Mouse (Mus musculus) G1E (cell line): ENCODE results near the gene Dmkn. TPM values are rescaled to one million over a fixed set of nuclear protein-coding genes. Genes with fewer than 3 reads are reported as not detected.

ENCODE experiments used
- ATAC-seq: 2 replicates; pipeline ENCODE4 v1.8.0; 2016; ENCODE audit warnings: mild to moderate bottlenecking; ENCODE audit not compliant: insufficient number of reproducible peaks, poor library complexity, low FRiP score, severe bottlenecking; ENCODE audit errors: extremely low read depth
- DNase-seq: peaks from one replicate; pipeline ENCODE4 v3.0.0; 2012; ENCODE audit warnings: low spot score
- H3K27me3 ChIP-seq: 2 replicates; pipeline ENCODE4 v1.6.1; 2012; ENCODE audit warnings: mild to moderate bottlenecking, low read length, inconsistent platforms; ENCODE audit not compliant: insufficient read depth
- H3K36me3 ChIP-seq: replicated peaks from 2 replicates; pipeline ENCODE3; 2012; ENCODE audit warnings: mild to moderate bottlenecking, inconsistent platforms
- H3K4me1 ChIP-seq: 2 replicates; pipeline ENCODE4 v1.6.1; 2012; ENCODE audit warnings: low read depth, low read length, inconsistent platforms, mixed read lengths; ENCODE audit not compliant: insufficient read depth
- H3K4me3 ChIP-seq: 2 replicates; pipeline ENCODE4 v1.5.1; 2012; ENCODE audit warnings: low read depth, mild to moderate bottlenecking, inconsistent platforms, low read length, moderate library complexity, mixed read lengths
- H3K9me3 ChIP-seq: replicated peaks from 2 replicates; pipeline ENCODE4 v1.6.1; 2012; ENCODE audit warnings: inconsistent platforms
- CTCF ChIP-seq: IDR thresholded peaks from 2 replicates; pipeline ENCODE4 v1.5.1; 2012; ENCODE audit warnings: low read depth, low read length, inconsistent platforms, mixed read lengths
- GATA1 ChIP-seq: IDR thresholded peaks from 2 replicates; pipeline ENCODE4 v1.6.1; 2012; ENCODE audit warnings: borderline replicate concordance, low read length, inconsistent platforms, mixed read lengths
- GATA2 ChIP-seq: IDR thresholded peaks from 2 replicates; pipeline ENCODE4 v1.6.1; 2012; ENCODE audit warnings: low read depth, low read length, inconsistent platforms, borderline replicate concordance
- POLR2AphosphoS5 ChIP-seq: IDR thresholded peaks from 2 replicates; pipeline ENCODE4 v1.6.1; 2012; ENCODE audit warnings: low read depth, low read length, inconsistent platforms; ENCODE audit not compliant: insufficient replicate concordance
- TAL1 ChIP-seq: conservative IDR thresholded peaks from 2 replicates; pipeline ENCODE4 v1.6.1; 2012; ENCODE audit warnings: low read depth, low read length, inconsistent platforms, mixed read lengths
- polyA plus RNA-seq: library from polyadenylated mRNA; stranded (reverse); fragments of >175 nt; gene quantifications from 2 replicates; pipeline ENCODE4 v1.2.3, GENCODE M21; 2012
- total RNA-seq, 2 experiments: library from RNA; stranded (forward) in 1 of 2; stranded (reverse) in 1 of 2; fragments of 200-1000 nt in 1 of 2; fragments of >200 nt in 1 of 2; fragmentation: Nextera tagmentation in 1 of 2; gene quantifications; 2 replicates each; pipeline ENCODE4 v1.2.3; 2014 to 2017

Dmkn gene
- total and polyA plus RNA-seq, 3 experiments: 0.44 TPM; not detected in 2

DNA sequence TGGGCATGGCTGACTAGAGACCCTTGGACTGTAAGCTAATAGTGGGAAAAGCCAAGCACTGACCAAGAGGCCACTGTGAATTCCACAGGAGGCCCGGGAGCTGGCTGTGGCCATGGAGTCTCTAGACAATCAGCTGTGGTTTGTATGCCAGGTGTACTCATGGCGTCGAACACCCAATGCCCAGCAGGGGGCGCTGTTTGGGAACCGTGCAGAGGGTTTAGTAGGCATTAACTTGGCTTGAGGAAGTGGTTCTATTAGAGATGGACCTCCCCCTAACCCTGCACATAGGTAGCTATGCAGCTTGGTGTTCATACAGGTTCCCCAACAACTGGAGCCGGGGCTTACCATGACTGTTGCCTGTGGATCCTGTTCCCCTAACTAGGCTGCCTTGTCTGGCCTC lies 42.4 kb downstream of the Dmkn start:
- DNase-seq: no peak
- no peak for ATAC-seq
- H3K27me3 ChIP-seq: 0 out of 2 replicates have a peak, but pooled peaks cover 6% of the 10 kb centered on the region
- H3K4me3 ChIP-seq: no peak overlapping the region
- no peak for TF ChIP-seq TAL1
- no peak for TF ChIP-seq GATA2
- no peak for TF ChIP-seq GATA1
- TF ChIP-seq CTCF: peak; percentile 68
- no peak for TF ChIP-seq POLR2AphosphoS5
- H3K36me3 ChIP-seq: no peaks in the 10 kb centered on the region
- no peaks in the 10 kb centered on the region for H3K4me1 ChIP-seq
- no peaks in the 10 kb centered on the region for H3K9me3 ChIP-seq

DNA sequence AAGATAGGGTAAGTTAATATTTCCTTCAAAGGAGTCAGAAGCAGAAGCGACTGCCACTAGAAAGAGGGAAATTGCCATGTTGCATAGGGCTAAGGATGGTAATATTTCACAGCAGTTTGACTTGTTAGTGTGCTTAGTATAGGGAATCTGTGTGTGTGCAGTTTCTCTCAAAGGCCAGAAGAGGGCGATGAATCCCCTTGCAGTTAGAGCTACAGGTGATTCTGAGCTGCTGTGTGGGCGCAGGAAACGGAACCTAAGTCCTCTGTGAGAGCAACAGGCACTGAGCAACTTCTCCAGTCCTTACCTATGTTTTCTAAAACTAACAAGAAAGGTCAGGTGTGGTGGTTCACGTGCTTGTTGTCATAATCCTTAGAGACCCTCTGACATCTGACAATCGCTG lies 46.8 kb downstream of the Dmkn start:
- ATAC-seq: no peak
- Histone ChIP-seq H3K36me3 (no peaks in the 10 kb centered on the region), H3K4me3 (no peak overlapping the region), H3K27me3 (0 out of 2 replicates have a peak, but pooled peaks cover 6% of the 10 kb centered on the region), H3K4me1 (no peaks in the 10 kb centered on the region), H3K9me3 (no peaks in the 10 kb centered on the region)
- DNase-seq: no peak
- peak; percentile 61; the same call in 1 of the 2 replicates for TF ChIP-seq CTCF
- TF ChIP-seq GATA2: no peak

DNA sequence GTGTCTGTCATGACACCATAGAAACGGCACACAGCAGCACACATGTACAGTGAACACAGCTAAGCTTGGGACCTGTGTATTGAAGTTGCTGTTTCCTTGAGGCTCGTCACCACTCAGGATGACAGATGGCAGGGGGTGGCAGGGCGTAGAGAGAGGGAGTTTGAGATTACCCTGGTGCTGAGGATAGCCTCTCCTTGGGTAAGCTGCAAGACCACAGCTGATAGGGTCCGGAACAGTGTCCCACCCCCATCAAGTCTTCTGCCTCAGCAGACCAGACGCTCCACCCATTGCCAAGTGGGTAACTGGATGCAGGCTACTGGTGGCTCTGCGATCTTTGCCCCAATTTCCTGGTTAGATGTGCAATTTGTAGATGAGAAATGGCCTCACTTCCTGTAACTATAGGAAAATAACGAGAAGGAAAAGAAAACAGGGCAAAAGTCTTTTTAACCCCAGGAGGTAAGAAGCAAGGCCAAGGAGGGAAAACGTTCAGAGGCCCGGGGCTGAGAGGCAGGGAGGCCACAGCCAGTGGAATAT lies 48.3 kb downstream of the Dmkn start:
- H3K36me3 ChIP-seq: no peaks in the 10 kb centered on the region
- ATAC-seq (no peak), DNase-seq (no peak)
- no peak for TF ChIP-seq GATA1
- TF ChIP-seq POLR2AphosphoS5: no peak
- TF ChIP-seq TAL1: no peak
- TF ChIP-seq GATA2: no peak
- TF ChIP-seq CTCF: no peak
- H3K9me3 ChIP-seq: no peaks in the 10 kb centered on the region
- H3K27me3 ChIP-seq: 0 out of 2 replicates have a peak, but pooled peaks cover 6% of the 10 kb centered on the region
- no peak overlapping the region for H3K4me3 ChIP-seq
- H3K4me1 ChIP-seq: no peaks in the 10 kb centered on the region

DNA sequence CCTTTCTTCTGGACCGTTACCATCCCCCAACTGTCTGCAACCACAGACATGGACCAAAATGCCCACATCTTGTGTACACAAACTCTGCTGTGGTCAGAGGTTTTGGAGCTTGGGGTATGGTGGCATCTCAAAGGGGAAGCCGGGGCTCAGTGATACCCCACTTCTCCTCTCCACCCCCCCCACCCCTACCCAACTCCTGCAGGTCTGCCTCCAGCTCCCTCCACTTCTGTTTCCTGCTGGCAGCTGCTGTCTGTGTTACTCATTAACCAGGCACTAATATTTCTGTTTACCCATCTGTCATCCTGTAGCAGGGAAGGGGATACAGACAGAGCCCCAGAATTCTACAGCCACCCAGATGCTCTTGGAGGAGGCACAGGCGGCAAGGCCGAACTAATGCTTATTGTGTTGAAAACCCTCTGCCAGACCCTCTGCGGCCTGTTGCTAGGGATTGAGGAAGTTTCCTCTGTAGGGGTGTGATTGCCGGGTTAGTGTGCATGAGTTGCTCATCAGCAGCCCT lies 48.8 kb downstream of the Dmkn start:
- Histone ChIP-seq H3K4me3 (no peak overlapping the region), H3K27me3 (0 out of 2 replicates have a peak, but pooled peaks cover 6% of the 10 kb centered on the region), H3K9me3 (no peaks in the 10 kb centered on the region), H3K36me3 (no peaks in the 10 kb centered on the region), H3K4me1 (no peaks in the 10 kb centered on the region)
- peak; percentile 8; the same call in 1 of the 2 replicates for ATAC-seq
- peak; percentile 11 for DNase-seq
- no peak for TF ChIP-seq TAL1
- no peak for TF ChIP-seq CTCF
- no peak for TF ChIP-seq POLR2AphosphoS5
- TF ChIP-seq GATA1: no peak
- TF ChIP-seq GATA2: no peak

DNA sequence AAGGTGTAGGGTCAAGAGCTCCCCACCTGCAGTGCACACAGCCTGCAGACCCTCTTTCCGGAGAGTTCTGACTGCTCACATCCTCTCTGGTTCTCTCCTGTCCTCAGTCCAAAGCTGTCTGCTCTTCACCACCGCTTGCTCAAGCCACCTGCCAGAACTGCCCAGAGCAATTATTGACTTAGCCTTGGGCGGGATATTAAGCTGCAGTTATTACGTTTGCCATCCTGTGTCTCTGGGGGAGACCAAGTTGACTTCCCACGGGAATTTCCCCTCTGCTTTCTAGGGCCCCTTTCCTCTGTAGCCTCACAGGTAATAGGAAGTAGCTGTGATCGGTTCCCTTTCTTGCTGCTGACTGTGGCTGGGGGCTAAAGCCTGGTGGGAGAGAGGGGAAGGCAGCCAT lies 56.6 kb downstream of the Dmkn start:
- no peak for TF ChIP-seq POLR2AphosphoS5
- TF ChIP-seq TAL1: no peak
- no peak for TF ChIP-seq CTCF
- TF ChIP-seq GATA1: no peak
- no peak for TF ChIP-seq GATA2
- ATAC-seq (no peak), DNase-seq (no peak)
- H3K36me3 ChIP-seq: no peaks in the 10 kb centered on the region
- peaks cover 17% of the 10 kb centered on the region; the same call in 1 of the 2 replicates for H3K27me3 ChIP-seq
- no peaks in the 10 kb centered on the region for H3K9me3 ChIP-seq
- no peaks in the 10 kb centered on the region for H3K4me1 ChIP-seq
- no peak overlapping the region for H3K4me3 ChIP-seq

DNA sequence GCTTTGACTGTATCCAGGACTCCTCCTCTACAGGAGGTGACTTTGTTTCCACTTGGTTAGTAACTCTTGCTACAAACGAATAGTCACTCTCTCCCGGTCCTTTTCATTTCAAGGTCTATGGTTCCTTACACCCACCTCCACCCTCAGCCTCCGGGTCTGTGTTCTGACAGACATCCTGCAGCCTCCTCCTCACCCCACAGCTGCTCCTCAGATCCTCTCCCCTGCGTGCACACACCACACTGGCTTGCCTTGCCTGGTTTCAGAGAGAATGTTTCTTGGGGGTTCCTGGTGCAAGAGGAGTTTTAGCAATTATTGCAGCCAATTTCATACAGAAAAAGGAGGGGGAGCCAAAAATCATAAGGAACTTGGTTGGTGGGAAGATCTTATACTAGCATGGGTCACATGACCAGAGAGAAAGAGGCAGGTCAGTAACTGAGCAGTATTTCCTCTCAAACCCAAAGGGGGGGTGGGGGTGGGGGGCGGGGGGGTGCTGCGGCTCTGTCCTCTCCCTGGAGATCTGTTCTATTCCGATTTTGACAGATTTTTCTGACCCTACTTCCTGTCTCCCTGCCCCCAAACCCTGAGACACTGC lies 57.4 kb downstream of the Dmkn start:
- ATAC-seq: no peak
- DNase-seq: no peak
- TF ChIP-seq GATA2 (no peak), CTCF (no peak), POLR2AphosphoS5 (no peak), GATA1 (no peak), TAL1 (no peak)
- H3K4me1 ChIP-seq: no peaks in the 10 kb centered on the region
- no peaks in the 10 kb centered on the region for H3K9me3 ChIP-seq
- peaks cover 17% of the 10 kb centered on the region; the same call in 1 of the 2 replicates for H3K27me3 ChIP-seq
- H3K4me3 ChIP-seq: no peak overlapping the region
- no peaks in the 10 kb centered on the region for H3K36me3 ChIP-seq
